Comparison of ENCODE assay signal across 11 mouse cellular contexts in the genomic region with DNA sequence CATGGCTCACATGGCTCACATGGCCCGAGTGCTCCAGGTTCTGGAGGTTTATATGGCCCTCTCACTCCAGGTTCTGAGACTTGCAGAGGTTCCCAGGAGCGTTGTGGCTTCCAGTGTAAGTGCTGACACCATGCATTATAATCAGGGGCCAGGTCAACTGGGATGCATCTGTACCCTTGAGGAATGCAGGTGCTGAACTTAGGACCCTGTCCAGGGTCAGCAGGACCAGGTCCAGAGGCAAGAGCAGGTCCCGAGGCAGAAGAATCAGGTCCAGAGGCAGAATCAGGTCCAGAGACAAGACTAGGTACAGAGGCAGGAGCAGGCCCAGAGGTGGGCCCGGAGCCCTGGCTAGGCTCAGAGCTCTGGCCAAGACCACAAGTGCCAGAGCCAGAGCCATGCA. TPM values are rescaled to one million over a fixed set of nuclear protein-coding genes. Genes with fewer than 3 reads are reported as not detected.
DNase-seq lines count a peak whose midpoint lies in the region; ATAC-seq lines count a peak whose summit lies in the region.
"Had no signal": no experiment of that assay in that cellular context is flagged by ENCODE, and none has a peak within 500 bp of the region (broad histone marks: within the 10 kb centered on the region; RNA-seq: fewer than 3 reads in every experiment).

No protein-coding gene starts in this region.

- peak overlapping the region; percentile 41 for H3K4me3 ChIP-seq in liver, embryonic 11.5 days (ENCODE audit: low read depth, low read length)
- H3K4me3 ChIP-seq in forebrain, embryonic 15.5 days = peak overlapping the region; percentile 27
- H3K4me3 ChIP-seq in neural tube, embryonic 12.5 days = no peak overlapping the region

- peaks cover 3% of the 10 kb centered on the region; the same call in 1 of the 2 replicates for H3K9me3 ChIP-seq in liver, embryonic 11.5 days (ENCODE audit: control insufficient read depth, low read length)
- no peaks in the 10 kb centered on the region for H3K9me3 ChIP-seq in forebrain, embryonic 15.5 days
- H3K9me3 ChIP-seq in neural tube, embryonic 12.5 days = peaks cover 7% of the 10 kb centered on the region; the same call in 1 of the 2 replicates

- DNase-seq in liver, embryonic 11.5 days (ENCODE audit: low spot score) = no peak
- no peak for DNase-seq in liver
- DNase-seq in kidney, postnatal 36 days = peak; percentile 71 to 81
- no peak for DNase-seq in adrenal gland, adult 18-20 months (ENCODE audit: low spot score in 2 of 2)
- no peak for DNase-seq in embryo, embryonic 9.5 days (ENCODE audit: extremely low spot score)
- DNase-seq in layer of hippocampus, adult 11-12 months (ENCODE audit: low spot score) = no peak

- H3K27me3 ChIP-seq in liver, embryonic 11.5 days (replicated peaks; ENCODE audit: control insufficient read depth, insufficient read depth, low read length) = no peaks in the 10 kb centered on the region
- no peaks in the 10 kb centered on the region for H3K27me3 ChIP-seq in forebrain, embryonic 15.5 days
- H3K27me3 ChIP-seq in neural tube, embryonic 12.5 days (replicated peaks) = no peaks in the 10 kb centered on the region

- H3K36me3 ChIP-seq in liver, embryonic 11.5 days (ENCODE audit: control insufficient read depth, insufficient read depth, low read length) = peaks cover 8% of the 10 kb centered on the region; the same call in 1 of the 2 replicates
- H3K36me3 ChIP-seq in forebrain, embryonic 15.5 days = peaks cover 12% of the 10 kb centered on the region
- H3K36me3 ChIP-seq in neural tube, embryonic 12.5 days = peaks cover 31% of the 10 kb centered on the region

- peaks cover 5% of the 10 kb centered on the region for H3K4me1 ChIP-seq in liver, embryonic 11.5 days (replicated peaks; ENCODE audit: control insufficient read depth, insufficient read depth, low read length)
- H3K4me1 ChIP-seq in forebrain, embryonic 15.5 days = peaks cover 21% of the 10 kb centered on the region
- peaks cover 20% of the 10 kb centered on the region for H3K4me1 ChIP-seq in neural tube, embryonic 12.5 days

- peak overlapping the region; percentile 62 for H3K4me2 ChIP-seq in liver, embryonic 11.5 days
- H3K4me2 ChIP-seq in forebrain, embryonic 15.5 days (replicated peaks) = peak overlapping the region; percentile 38
- peak overlapping the region; percentile 54 for H3K4me2 ChIP-seq in neural tube, embryonic 12.5 days (replicated peaks)

- 86% methylated on average over 4 of the region's 4 CpGs for WGBS in liver, embryonic 11.5 days
- 91% methylated on average over 4 of the region's 4 CpGs for WGBS in forebrain, embryonic 15.5 days
- 92% methylated on average over 4 of the region's 4 CpGs for WGBS in neural tube, embryonic 12.5 days

- H3K27ac ChIP-seq in liver, embryonic 11.5 days (ENCODE audit: low read depth, low read length) = no peak overlapping the region
- H3K27ac ChIP-seq in forebrain, embryonic 15.5 days (replicated peaks) = no peak overlapping the region
- no peak overlapping the region for H3K27ac ChIP-seq in neural tube, embryonic 12.5 days
- H3K27ac ChIP-seq: kidney, postnatal 0 days had no signal

- ATAC-seq in liver, embryonic 11.5 days (replicated peaks; ENCODE audit: low FRiP score) = no peak
- ATAC-seq in forebrain, embryonic 15.5 days (replicated peaks) = no peak
- ATAC-seq in neural tube, embryonic 12.5 days (ENCODE audit: low FRiP score, low read depth) = no peak

- no peak overlapping the region for H3K9ac ChIP-seq in liver, embryonic 11.5 days (ENCODE audit: low read depth, low read length)
- no peak overlapping the region for H3K9ac ChIP-seq in forebrain, embryonic 15.5 days (replicated peaks)
- no peak overlapping the region for H3K9ac ChIP-seq in neural tube, embryonic 12.5 days

RNA-seq across cellular contexts. Expression of a gene that starts 0.7 kb away (rescaled TPM):
- 0.30 and 1.5 TPM in 2 replicates for polyA plus RNA-seq in liver, embryonic 11.5 days (2014; fragmentation: Nextera tagmentation; extraction: Ambion mirVana)
- 4.3 and 6.7 TPM in 2 replicates for polyA plus RNA-seq in forebrain, embryonic 15.5 days (2015; fragmentation: Nextera tagmentation; extraction: Ambion mirVana)
- polyA plus RNA-seq in neural tube, embryonic 12.5 days (2016; fragmentation: Nextera tagmentation; extraction: Ambion mirVana) = 2.7 and 3.0 TPM in 2 replicates
- under 1 TPM; 0.53 to 0.54 TPM for total RNA-seq in adrenal gland, adult 18-20 months (2021)
- total RNA-seq: gastrocnemius, adult 8-10 months had no signal

RNA-seq across cellular contexts. Expression of a gene that starts 3.5 kb away (rescaled TPM):
- 87.8 and 88.0 TPM in 2 replicates for polyA plus RNA-seq in liver, embryonic 11.5 days (2014; fragmentation: Nextera tagmentation; extraction: Ambion mirVana)
- polyA plus RNA-seq in forebrain, embryonic 15.5 days (2015; fragmentation: Nextera tagmentation; extraction: Ambion mirVana) = 65.5 and 74.0 TPM in 2 replicates
- 71.0 and 74.6 TPM in 2 replicates for polyA plus RNA-seq in neural tube, embryonic 12.5 days (2016; fragmentation: Nextera tagmentation; extraction: Ambion mirVana)
- total RNA-seq in adrenal gland, adult 18-20 months (2021) = 100 to 1,000 TPM in 1 of 2 experiments, 10 to 100 TPM in 1; 79.2 to 121 TPM

RNA-seq across cellular contexts. Expression of a gene that starts 16.0 kb away (rescaled TPM):
- 0.84 and 1.1 TPM in 2 replicates for polyA plus RNA-seq in liver, embryonic 11.5 days (2014; fragmentation: Nextera tagmentation; extraction: Ambion mirVana)
- 16.2 TPM in 2 replicates for polyA plus RNA-seq in forebrain, embryonic 15.5 days (2015; fragmentation: Nextera tagmentation; extraction: Ambion mirVana)
- 11.8 and 14.2 TPM in 2 replicates for polyA plus RNA-seq in neural tube, embryonic 12.5 days (2016; fragmentation: Nextera tagmentation; extraction: Ambion mirVana)
- total RNA-seq in adrenal gland, adult 18-20 months (2021) = 1 to 10 TPM; 5.2 to 7.5 TPM

RNA-seq across cellular contexts. Expression of a gene that starts 16.2 kb away (rescaled TPM):
- 2.2 and 2.3 TPM in 2 replicates for polyA plus RNA-seq in liver, embryonic 11.5 days (2014; fragmentation: Nextera tagmentation; extraction: Ambion mirVana)
- 1.6 and 1.7 TPM in 2 replicates for polyA plus RNA-seq in forebrain, embryonic 15.5 days (2015; fragmentation: Nextera tagmentation; extraction: Ambion mirVana)
- 3.2 and 3.3 TPM in 2 replicates for polyA plus RNA-seq in neural tube, embryonic 12.5 days (2016; fragmentation: Nextera tagmentation; extraction: Ambion mirVana)
- under 1 TPM; 0.19 to 0.40 TPM for total RNA-seq in adrenal gland, adult 18-20 months (2021)
- total RNA-seq: liver, adult 2 months had no signal
- polyA plus RNA-seq: liver, adult 2 months had no signal

RNA-seq across cellular contexts. Expression of a gene that starts 21.0 kb away (rescaled TPM):
- polyA plus RNA-seq in liver, embryonic 11.5 days (2014; fragmentation: Nextera tagmentation; extraction: Ambion mirVana) = 3.2 and 4.5 TPM in 2 replicates
- 12.7 and 15.4 TPM in 2 replicates for polyA plus RNA-seq in forebrain, embryonic 15.5 days (2015; fragmentation: Nextera tagmentation; extraction: Ambion mirVana)
- polyA plus RNA-seq in neural tube, embryonic 12.5 days (2016; fragmentation: Nextera tagmentation; extraction: Ambion mirVana) = 45.4 and 60.1 TPM in 2 replicates
- total RNA-seq in adrenal gland, adult 18-20 months (2021) = 10 to 100 TPM; 24.9 to 42.4 TPM

Comparison
In these comparisons a context has a peak if more than half of its experiments do, and no peak if none do; other contexts are left out.
1. DNase-seq: peak in kidney, postnatal 36 days (2 of 2); none in liver, embryonic 11.5 days (single experiment), liver (single experiment), adrenal gland, adult 18-20 months (0 of 2), embryo, embryonic 9.5 days (single experiment) and layer of hippocampus, adult 11-12 months (single experiment).
2. Peak in every context shown above with its lines, with median percentiles within 50 percentile points of each other: H3K4me2 ChIP-seq.